Mouse (Mus musculus): ENCODE results near the gene Ggct.

Gene Ggct

GRCm38 (mm10) chr6:54952542-54952941 is 40.2 kb downstream of the Ggct start:
- DNase-seq (ENCODE audit: low spot score in 2 of 2), result no peak

- DNase-seq (ENCODE audit: low spot score in 2 of 2), result no peak
Measured at GRCm38 (mm10) chr6:54948682-54949081, 44.1 kb downstream of the Ggct start.

- no peak for DNase-seq (ENCODE audit: low spot score in 2 of 2)
Measured at GRCm38 (mm10) chr6:54946241-54946953, 46.4 kb downstream of the Ggct start.

GRCm38 (mm10) chr6:54944551-54944950 is 48.2 kb downstream of the Ggct start:
- DNase-seq (ENCODE audit: low spot score in 2 of 2), result no peak

GRCm38 (mm10) chr6:54943753-54944152 is 49.0 kb downstream of the Ggct start:
- DNase-seq (ENCODE audit: low spot score in 2 of 2), result no peak

- no peak for DNase-seq (ENCODE audit: low spot score in 2 of 2)
Measured at GRCm38 (mm10) chr6:54943292-54943691, 49.5 kb downstream of the Ggct start.

DNA sequence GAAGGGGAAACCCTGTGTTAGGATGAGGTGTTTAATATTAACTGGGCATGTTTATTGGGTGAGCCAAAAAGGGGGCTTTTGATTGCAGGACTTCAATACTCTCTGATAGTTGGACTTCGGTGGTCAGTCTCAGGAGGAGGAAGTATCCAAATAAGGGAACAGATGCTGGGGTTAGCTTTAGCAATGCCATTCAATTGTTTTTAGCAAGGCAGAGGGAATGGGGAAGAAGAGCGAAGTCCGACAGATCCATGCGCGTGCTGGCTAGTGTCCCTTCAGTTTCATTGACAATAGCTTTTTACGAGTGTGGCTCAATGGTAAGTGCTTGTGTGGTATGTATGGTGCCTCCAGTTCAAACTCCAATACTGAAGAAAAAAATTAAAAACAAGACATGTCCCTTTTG is 51.6 kb downstream of the Ggct start:
- DNase-seq (ENCODE audit: low spot score in 2 of 2), result no peak

DNA sequence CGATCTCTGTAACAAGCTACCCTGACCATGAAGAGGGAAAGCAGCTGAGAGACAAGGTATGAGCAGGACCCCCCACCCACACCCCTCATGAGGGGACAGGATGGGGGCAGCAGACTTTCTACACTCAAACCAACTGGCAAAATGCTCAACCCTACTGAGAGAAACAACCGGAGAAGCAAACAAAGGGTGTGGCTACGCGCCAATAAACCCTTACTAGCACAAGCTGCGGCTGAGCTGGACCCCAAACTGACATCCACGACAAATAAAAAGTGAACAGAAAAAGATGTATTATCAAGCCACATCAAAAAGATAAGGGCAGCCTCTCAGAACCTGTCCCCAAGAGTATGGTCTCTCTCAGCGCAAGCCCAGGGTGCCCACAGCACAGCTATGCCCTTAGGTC is 52.6 kb downstream of the Ggct start:
- DNase-seq (ENCODE audit: low spot score in 2 of 2), result no peak

DNA sequence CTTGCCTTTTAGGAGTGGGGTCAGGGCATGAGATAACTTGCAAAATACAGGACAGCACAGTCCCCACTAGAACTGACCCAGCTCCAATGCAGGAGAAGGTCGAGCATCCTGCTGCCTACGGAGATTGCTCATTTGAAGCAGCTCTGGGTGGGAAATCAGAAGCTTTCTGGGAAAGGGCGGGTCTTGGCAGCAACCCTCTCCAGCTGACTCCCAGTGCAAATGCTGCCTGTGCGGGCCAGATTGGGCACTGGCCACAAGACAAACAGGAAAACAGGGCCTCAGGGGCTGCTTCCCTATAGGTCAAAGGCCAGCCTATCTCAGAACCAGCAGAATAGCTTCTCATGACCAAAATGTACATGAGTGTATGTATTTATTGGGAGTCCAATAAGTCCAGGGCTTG is 53.1 kb downstream of the Ggct start:
- DNase-seq (ENCODE audit: low spot score in 2 of 2), result no peak

GRCm38 (mm10) chr6:54936496-54936895 is 56.3 kb downstream of the Ggct start:
- DNase-seq (ENCODE audit: low spot score in 2 of 2), result peak in 1 of 2 experiments; percentile 47

DNA sequence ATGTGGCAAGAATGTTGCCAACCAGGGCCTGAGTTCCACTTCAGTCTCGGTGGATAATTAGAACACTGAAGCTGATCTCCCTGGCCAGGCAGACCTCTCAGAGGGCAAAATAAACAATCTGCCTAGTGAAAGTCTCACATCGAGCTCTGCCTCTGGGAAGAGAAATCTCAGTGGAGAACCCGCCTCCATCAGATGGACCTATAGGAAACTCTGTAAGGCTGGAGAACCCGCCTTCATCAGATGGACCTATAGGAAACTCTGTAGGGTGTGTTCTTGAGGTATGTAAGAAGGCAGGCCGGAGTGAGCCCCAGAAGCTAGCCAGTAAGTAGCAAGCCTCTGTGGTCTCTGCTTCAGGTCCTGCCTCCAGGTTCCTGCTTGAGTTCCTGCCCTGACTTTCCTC is 57.8 kb downstream of the Ggct start:
- no peak for DNase-seq (ENCODE audit: low spot score in 2 of 2)

DNA sequence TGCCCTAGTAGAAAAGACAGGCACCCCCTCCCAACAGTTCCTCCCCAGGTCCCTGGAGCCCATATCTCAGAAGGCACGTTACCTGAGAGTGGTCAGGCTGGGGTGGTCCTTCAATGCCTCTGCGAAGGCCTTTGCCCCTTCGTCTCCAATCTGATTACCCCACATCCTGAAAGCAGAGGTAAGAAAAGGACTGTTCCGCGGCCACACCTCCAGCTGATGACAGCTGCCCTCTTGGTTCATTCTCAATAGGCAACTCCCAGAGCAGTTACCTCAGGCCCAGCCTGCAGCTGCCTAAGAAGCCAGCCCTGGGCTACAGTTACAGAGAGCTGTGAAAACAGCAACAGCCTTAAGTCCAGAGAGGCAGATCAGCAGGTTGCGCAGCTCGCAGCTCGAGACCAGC is 58.4 kb downstream of the Ggct start:
- DNase-seq (ENCODE audit: low spot score in 2 of 2), result no peak

DNA sequence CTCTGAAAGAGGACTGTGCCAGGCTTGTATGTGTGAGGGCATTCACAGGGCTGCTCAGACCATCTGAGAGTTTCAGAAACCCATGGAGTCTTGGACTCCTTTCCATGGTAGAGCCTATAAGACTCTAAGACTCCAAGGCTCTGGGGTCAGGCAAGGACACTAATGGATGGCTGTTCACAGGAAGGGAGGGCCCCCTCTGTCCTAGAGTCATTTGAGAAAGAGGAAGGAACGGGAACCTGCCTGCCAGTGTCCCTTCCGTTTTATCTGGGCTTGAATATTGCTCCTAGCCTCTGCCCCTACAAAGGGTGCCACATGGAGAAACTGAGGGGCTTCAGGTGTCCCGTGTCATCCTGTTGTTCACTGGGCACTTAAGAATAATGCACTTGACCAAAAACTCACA is 58.9 kb downstream of the Ggct start:
- no peak for DNase-seq (ENCODE audit: low spot score in 2 of 2)

- DNase-seq (ENCODE audit: low spot score in 2 of 2), result no peak
Measured at GRCm38 (mm10) chr6:54933216-54933615, 59.5 kb downstream of the Ggct start.

All from natural killer cell, adult 2 months (primary cell).